Mouse (Mus musculus): Measurements from ENCODE around the gene Slc35b2. TPM values are rescaled to one million over a fixed set of nuclear protein-coding genes. Genes with fewer than 3 reads are reported as not detected.

Gene Slc35b2
- polyA plus RNA-seq, 1 experiment from 2014 or later, result 124 TPM

DNA sequence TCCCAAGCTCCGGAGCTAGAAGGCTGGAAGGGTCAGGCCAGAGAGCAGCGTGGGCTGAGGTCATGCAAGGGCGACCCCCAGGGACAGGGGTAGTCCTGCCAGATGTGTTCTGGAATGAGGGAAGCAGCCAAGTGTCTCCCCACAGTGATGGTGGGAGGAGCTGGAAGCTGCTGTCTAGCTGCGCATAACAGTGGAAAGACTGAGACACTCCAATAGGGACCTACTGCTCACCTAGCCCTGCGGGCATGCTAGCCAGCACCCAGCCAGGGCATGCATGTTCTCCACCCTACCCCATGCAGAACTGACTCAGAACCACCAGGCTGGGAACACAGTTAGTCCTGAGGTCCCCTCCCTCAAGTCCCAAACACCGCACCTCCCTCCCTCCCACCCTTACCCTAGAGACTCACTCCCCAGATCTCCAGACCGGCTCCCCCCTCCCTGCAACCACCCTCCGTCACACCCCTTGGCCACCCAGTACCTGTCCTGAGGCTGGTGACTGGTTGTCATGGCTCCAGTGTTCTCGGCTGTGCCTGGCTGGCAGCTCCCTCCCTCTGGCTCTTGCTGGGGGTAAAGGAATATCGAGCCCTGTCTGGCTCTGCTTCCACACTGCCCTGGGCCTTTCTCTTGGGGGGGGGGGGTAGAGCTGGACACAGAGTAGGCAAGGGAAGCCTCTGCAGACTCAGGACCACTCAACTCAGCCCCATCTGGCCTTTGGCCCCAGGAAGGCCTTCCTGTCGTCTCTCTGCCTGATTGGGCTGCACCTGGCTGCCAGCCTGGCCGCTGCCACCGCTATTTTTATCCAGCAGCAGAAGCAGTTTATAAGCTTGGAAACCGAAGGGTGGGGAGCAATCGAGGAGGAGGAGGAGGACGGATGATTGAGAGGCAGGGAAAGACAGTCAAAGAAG is 28.3 kb downstream of the Slc35b2 start:
- peak overlapping the region; percentile 99 for H3K4me2 ChIP-seq (replicated peaks)
- H3K27ac ChIP-seq, result no peak overlapping the region
- peaks cover 4% of the 10 kb centered on the region; the same call in 1 of the 2 replicates for H3K36me3 ChIP-seq
- no peaks in the 10 kb centered on the region for H3K27me3 ChIP-seq (replicated peaks)
- 43% methylated on average over 16 of the region's 16 CpGs for WGBS
- H3K9me3 ChIP-seq, result no peaks in the 10 kb centered on the region
- H3K4me1 ChIP-seq (replicated peaks), result peaks cover 61% of the 10 kb centered on the region
- no peak for ATAC-seq
- H3K9ac ChIP-seq, result peak overlapping the region; percentile 17
- 0 out of 2 replicates have a peak overlapping the region, but pooled peaks have one; percentile 6 for H3K4me3 ChIP-seq (replicated peaks)

DNA sequence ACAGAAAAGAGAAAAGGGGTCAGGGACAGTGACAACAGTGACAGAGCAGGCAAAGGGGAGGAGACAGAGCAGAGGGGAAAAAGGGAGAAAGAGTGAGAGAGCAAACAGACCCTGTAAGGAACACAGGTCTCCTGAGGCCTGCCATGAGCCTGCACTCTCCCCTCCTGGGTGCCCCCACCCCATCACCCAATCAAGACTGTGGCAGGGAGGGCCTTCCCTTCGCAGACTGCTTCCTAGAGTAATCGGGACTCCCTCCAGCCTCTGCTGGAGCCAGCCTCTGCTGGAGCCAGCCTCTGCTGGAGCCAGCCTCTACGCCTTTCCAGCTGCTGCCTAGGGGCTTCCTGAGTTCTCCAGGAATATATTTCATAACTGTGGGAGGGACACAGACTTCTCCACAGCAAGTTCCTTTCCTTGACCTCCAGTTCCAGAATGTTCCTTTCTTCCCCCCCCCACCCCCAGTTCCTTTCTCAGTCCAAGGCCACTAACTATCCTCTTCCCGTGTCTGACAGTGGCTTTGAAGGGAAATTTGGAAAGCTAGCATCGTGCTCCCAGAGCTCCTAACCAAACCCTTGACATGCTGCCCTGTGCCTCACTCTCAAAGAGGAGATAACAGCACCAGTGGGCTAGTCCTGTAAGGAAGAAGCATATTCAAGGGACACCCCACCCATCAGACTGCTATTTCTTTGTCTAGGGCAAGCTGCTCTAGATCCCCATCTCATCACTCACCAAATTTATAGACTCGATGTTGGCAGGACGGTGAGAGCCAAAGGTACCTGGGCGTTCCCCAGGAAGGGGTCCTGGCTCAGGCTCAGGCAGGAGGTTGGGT is 29.1 kb downstream of the Slc35b2 start:
- Histone ChIP-seq H3K9me3 (no peaks in the 10 kb centered on the region), H3K36me3 (no peaks in the 10 kb centered on the region), H3K27ac (peak overlapping the region; percentile 22; the same call in 1 of the 2 replicates), H3K4me1 (replicated peaks) (peaks cover 65% of the 10 kb centered on the region), H3K27me3 (replicated peaks) (no peaks in the 10 kb centered on the region), H3K4me2 (replicated peaks) (peak overlapping the region; percentile 99), H3K9ac (peak overlapping the region; percentile 17; the same call in 1 of the 2 replicates), H3K4me3 (replicated peaks) (0 out of 2 replicates have a peak overlapping the region, but pooled peaks have one; percentile 6)
- 45% methylated on average over 8 of the region's 8 CpGs for WGBS
- ATAC-seq, result no peak

DNA sequence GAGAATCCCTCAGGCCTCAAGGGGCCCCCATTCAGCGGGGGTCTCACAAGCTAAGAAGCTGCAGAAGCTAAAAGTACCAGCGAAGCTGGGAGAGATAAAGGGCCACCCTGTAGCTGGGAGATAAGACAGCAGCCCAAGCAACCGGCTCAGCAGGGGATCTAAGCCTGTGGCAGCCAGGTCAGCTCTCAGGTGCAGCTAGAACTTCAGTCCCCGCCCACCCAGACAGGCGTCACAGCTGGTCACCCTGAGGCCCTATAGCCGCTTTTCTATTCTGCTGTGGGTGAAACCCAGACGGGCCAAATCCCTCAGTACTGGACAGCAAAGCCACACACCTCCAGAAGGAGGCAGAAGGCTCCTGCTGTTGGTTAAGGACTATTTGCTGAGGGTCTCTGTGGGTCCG is 29.8 kb downstream of the Slc35b2 start:
- Histone ChIP-seq H3K27ac (peak overlapping the region; percentile 27; the same call in 1 of the 2 replicates), H3K4me3 (replicated peaks) (no peak overlapping the region), H3K4me1 (replicated peaks) (peaks cover 72% of the 10 kb centered on the region), H3K9me3 (no peaks in the 10 kb centered on the region), H3K9ac (no peak overlapping the region; the same call in 1 of the 2 replicates), H3K36me3 (no peaks in the 10 kb centered on the region), H3K27me3 (replicated peaks) (no peaks in the 10 kb centered on the region), H3K4me2 (replicated peaks) (peak overlapping the region; percentile 99)
- 0 out of 2 replicates have a peak, but pooled peaks have one; percentile 36 for ATAC-seq
- 40% methylated on average over 8 of the region's 8 CpGs for WGBS

DNA sequence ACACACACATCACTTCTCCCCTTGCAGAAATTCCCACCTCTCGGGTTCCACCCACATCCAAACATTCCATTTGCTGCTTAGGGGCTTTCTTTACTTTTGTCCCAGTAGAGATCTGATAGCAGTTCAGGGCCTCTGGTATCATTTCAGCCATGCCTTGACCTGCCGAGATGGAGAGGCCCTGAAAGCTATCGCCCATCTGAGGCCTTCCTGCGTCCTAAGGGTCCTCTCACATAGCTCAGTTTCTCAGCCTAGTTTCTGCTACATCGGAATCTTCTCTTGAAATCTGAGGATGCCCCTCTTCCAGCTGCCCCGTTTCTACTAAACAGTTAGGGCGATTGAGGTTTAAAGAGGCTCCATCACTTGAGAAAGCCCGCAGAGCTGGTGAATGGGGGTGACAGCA is 30.5 kb downstream of the Slc35b2 start:
- H3K4me2 ChIP-seq (replicated peaks), result peak overlapping the region; percentile 99
- WGBS, result 52% methylated on average over 8 of the region's 8 CpGs
- no peak overlapping the region; the same call in 1 of the 2 replicates for H3K9ac ChIP-seq
- peaks cover 77% of the 10 kb centered on the region for H3K4me1 ChIP-seq (replicated peaks)
- no peak for ATAC-seq
- no peaks in the 10 kb centered on the region for H3K36me3 ChIP-seq
- H3K4me3 ChIP-seq (replicated peaks), result peak overlapping the region; percentile 56
- H3K27ac ChIP-seq, result no peak overlapping the region
- H3K27me3 ChIP-seq (replicated peaks), result no peaks in the 10 kb centered on the region
- no peaks in the 10 kb centered on the region for H3K9me3 ChIP-seq

DNA sequence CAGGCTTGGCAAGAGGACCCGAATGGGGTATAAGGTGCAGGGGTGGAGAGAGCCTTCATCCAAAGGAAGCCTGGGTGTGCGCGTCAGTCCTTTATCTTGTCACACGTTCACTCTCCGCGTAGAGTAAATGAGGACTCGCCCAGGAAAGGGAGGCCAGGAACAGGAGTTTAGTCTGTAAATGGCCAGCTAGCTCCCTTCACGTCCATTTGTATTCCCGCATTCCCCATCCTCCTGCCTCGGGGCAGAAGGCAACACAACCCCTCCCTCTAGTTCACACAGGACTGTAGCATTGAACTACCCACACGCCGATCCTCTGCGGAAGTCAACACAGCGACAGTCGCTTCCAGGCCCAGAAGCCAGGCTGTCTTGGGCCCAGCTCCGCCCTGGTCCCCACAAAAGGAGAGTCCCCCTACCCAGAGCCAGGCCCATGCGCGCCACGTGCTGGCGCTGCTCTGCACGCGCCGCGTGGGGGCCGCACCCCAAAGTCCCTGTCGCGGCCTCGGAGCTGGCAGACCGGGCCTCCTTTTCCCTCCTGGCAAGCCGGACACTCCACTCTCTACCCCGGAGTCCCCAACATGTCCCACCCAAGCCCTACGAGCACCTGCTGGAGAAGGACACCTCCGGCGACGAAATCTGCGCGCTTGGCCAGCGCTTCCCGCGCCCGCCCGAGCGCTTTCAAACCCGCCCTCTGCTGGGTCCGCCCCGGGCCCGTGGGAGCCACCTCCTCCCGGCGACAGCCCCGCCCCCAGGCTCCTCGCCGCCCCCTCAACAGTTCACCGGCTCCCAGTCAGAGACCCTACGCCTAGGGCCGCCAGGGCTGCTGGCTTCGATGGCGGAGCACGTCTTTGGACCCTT is 31.4 kb downstream of the Slc35b2 start:
- ATAC-seq, result peak; percentile 75
- Histone ChIP-seq H3K9me3 (no peaks in the 10 kb centered on the region), H3K9ac (peak overlapping the region; percentile 64), H3K36me3 (no peaks in the 10 kb centered on the region), H3K4me3 (replicated peaks) (peak overlapping the region; percentile 56), H3K4me1 (replicated peaks) (peaks cover 86% of the 10 kb centered on the region), H3K27me3 (replicated peaks) (no peaks in the 10 kb centered on the region; the same call in 1 of the 2 replicates), H3K27ac (peak overlapping the region; percentile 34; the same call in 1 of the 2 replicates), H3K4me2 (replicated peaks) (peak overlapping the region; percentile 99)
- under 1% methylated on average over 58 of the region's 58 CpGs for WGBS

DNA sequence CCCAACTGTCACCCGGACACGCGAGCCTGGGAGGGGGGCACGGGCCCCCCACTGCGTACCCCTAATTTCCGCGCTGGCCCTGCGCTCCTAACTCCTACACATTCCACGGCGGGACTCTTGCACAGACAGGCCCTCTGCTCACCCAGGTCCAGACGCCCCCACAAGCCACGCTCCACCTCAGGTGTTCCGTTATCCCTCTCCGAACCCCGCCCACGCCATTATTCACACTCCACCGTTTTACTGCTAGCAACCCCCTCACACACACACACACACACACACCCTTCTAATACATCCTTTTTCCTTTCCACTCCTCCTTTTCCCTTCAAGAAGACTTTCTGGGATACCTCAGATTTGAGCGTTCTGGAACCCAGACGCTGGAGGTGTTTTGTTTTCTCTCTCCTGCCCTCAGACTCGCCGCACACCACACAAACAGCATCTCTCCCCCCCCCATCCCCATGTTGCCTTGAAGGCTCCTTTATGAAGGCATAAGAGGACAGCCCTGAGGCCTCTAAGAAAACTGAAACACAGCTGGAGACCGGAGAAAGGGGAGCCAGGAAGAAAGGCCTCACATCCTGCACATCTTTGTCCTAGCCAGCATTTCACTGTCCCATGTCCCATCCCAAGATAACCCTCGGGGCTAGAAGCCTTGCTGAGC is 32.2 kb downstream of the Slc35b2 start:
- Histone ChIP-seq H3K27me3 (replicated peaks) (no peaks in the 10 kb centered on the region; the same call in 1 of the 2 replicates), H3K4me3 (replicated peaks) (peak overlapping the region; percentile 56), H3K36me3 (no peaks in the 10 kb centered on the region), H3K9me3 (no peaks in the 10 kb centered on the region), H3K27ac (0 out of 2 replicates have a peak overlapping the region, but pooled peaks have one; percentile 17), H3K9ac (peak overlapping the region; percentile 64), H3K4me1 (replicated peaks) (peaks cover 87% of the 10 kb centered on the region), H3K4me2 (replicated peaks) (peak overlapping the region; percentile 99)
- ATAC-seq, result 0 out of 2 replicates have a peak, but pooled peaks have one; percentile 6
- WGBS, result 14% methylated on average over 23 of the region's 23 CpGs

DNA sequence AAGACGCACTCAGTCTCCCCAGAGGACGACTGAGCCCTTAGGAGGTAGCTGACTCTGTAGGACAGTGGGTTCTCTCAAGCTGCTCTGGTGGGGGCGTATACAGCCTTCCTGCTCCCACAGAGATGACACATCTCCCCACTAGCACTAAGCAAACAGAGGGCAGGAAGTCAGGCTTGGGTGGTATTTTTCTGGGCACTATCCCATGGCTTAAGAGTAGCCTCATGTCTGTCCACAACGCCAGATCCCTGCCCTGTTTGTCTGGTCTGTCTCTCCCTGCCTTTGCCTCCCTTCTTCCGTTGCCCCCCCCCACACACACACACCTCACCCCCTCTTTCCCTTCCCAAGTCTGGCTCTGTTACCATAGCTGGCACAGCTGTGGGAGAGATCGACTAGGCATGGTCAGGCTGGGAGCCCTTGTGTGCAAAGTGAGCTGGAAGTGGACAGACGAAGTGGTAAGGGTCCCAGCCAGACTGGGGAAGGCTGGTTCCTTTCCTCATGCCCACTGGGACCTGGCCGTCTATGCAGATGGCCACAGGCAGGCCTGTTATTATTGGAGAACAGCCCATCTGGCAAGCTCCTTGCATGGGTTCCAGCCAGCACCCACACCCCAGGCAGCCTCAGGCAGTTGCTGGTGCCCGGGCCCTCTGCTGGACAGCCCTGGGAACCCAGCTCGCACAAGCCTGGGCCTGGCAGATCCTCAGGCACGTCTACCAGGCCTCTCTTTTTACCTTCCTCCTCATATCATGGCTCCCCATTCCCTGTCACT is 33.1 kb downstream of the Slc35b2 start:
- H3K4me3 ChIP-seq (replicated peaks), result no peak overlapping the region
- H3K9ac ChIP-seq, result no peak overlapping the region
- H3K4me1 ChIP-seq (replicated peaks), result peaks cover 87% of the 10 kb centered on the region
- H3K4me2 ChIP-seq (replicated peaks), result no peak overlapping the region
- peak overlapping the region; percentile 22; the same call in 1 of the 2 replicates for H3K27ac ChIP-seq
- no peaks in the 10 kb centered on the region for H3K36me3 ChIP-seq
- ATAC-seq, result 0 out of 2 replicates have a peak, but pooled peaks have one; percentile 26
- H3K9me3 ChIP-seq, result no peaks in the 10 kb centered on the region
- H3K27me3 ChIP-seq (replicated peaks), result no peaks in the 10 kb centered on the region; the same call in 1 of the 2 replicates
- WGBS, result 41% methylated on average over 11 of the region's 11 CpGs

DNA sequence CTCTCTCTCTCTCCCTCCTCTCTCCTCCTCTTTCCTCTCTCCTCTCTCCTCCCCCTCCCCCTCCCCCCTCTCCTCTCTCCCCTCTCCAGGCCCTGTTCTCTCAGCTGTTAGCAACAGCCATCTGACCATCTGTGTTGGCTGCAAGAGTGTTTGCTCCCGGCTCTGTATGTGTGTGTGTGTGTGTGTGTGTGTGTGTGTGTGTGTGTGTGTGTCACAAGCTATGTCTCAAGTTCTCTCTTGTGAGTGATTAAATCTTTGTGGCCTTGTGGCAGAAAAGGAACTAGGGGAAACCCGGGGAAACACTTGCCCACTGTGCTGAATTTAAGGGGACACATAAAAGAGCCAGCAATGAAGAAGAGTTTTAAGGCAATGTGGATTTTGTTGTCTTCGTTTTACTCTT is 34.1 kb downstream of the Slc35b2 start:
- Histone ChIP-seq H3K4me3 (replicated peaks) (no peak overlapping the region), H3K27ac (0 out of 2 replicates have a peak overlapping the region, but pooled peaks have one; percentile 32), H3K9ac (no peak overlapping the region), H3K4me1 (replicated peaks) (peaks cover 83% of the 10 kb centered on the region), H3K4me2 (replicated peaks) (no peak overlapping the region), H3K36me3 (no peaks in the 10 kb centered on the region), H3K27me3 (replicated peaks) (no peaks in the 10 kb centered on the region; the same call in 1 of the 2 replicates), H3K9me3 (no peaks in the 10 kb centered on the region)
- no peak for ATAC-seq
- WGBS, result 24% methylated on average over 3 of the region's 3 CpGs

DNA sequence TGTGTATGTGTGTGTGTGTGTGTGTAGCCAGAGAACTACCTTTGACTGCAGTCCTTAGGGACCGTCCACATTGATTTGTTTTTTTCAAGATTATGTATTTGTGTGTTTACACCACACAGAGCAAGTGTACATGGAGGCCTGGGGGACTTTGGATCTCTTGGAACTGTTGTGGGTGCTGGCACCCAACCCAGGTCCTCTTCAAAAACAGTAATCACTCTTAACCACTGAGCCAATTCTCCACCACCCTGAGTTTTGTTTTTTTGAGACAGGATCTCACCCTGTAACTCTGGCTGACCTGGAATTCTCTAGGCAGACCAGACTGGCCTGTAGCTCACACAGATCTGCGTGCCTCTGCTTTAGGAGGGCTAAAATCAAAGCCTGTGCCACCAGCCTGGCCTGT is 34.7 kb downstream of the Slc35b2 start:
- Histone ChIP-seq H3K27ac (0 out of 2 replicates have a peak overlapping the region, but pooled peaks have one; percentile 17), H3K27me3 (replicated peaks) (no peaks in the 10 kb centered on the region; the same call in 1 of the 2 replicates), H3K4me2 (replicated peaks) (peak overlapping the region; percentile 27; the same call in 1 of the 2 replicates), H3K9ac (no peak overlapping the region), H3K36me3 (no peaks in the 10 kb centered on the region), H3K9me3 (no peaks in the 10 kb centered on the region), H3K4me3 (replicated peaks) (no peak overlapping the region), H3K4me1 (replicated peaks) (peaks cover 78% of the 10 kb centered on the region)
- WGBS, result 89% methylated on average over 2 of the region's 2 CpGs
- ATAC-seq, result no peak

DNA sequence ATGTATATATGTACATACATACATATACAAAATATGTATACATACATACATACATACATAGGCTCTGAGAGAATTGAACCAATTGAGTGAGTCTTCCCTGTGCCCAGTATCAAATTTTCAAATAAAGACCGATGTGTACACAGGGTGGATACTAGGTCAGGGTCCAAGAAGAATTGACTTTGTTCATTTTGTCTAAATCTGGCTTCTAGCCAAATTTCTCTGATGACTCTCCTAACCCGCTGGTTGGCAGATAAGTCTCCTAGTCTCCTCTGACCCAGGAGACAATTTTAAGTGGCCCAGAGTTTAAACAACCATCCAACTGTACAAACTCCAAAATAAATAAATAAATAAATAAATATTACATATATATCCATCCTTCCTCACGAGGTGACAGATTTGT is 35.2 kb downstream of the Slc35b2 start:
- Histone ChIP-seq H3K9ac (no peak overlapping the region; the same call in 1 of the 2 replicates), H3K27ac (peak overlapping the region; percentile 64; the same call in 1 of the 2 replicates)
- peak; percentile 50 for ATAC-seq

More for the DNA sequence above, 35.2 kb downstream of the Slc35b2 start:
- peak overlapping the region; percentile 31 for H3K4me3 ChIP-seq (replicated peaks)
- no peaks in the 10 kb centered on the region for H3K9me3 ChIP-seq
- H3K36me3 ChIP-seq, result no peaks in the 10 kb centered on the region
- peak overlapping the region; percentile 70 for H3K4me2 ChIP-seq (replicated peaks)
- peaks cover 72% of the 10 kb centered on the region for H3K4me1 ChIP-seq (replicated peaks)
- no peaks in the 10 kb centered on the region; the same call in 1 of the 2 replicates for H3K27me3 ChIP-seq (replicated peaks)
- 22% methylated on average over 3 of the region's 3 CpGs for WGBS

Measured in intestine, embryonic 15.5 days (tissue).